Mouse (Mus musculus) kidney, embryonic 16.5 days (tissue): ENCODE data around the gene Papss2. TPM values are rescaled to one million over a fixed set of nuclear protein-coding genes. Genes with fewer than 3 reads are reported as not detected.
"Not testable (repeated sequence)": the region's sequence is repeated elsewhere in the genome, so short reads cannot be mapped to it uniquely, and the experiment has no call there.

ENCODE experiments used
- ATAC-seq: fragments of 200-750 bp; cut with Nextera tagmentation; 2 replicates; pipeline ENCODE4 v1.8.0; 2017; ENCODE audit warnings: moderate TSS enrichment; ENCODE audit not compliant: low FRiP score, low TSS enrichment
- H3K27ac ChIP-seq: fragments of 300-500 bp; sonication (generic); 2 replicates; pipeline ENCODE4 v1.5.1; 2014; ENCODE audit warnings: low read length
- H3K27me3 ChIP-seq: fragments of 300-500 bp; sonication (generic); 2 replicates; pipeline ENCODE4 v1.6.1; 2014; ENCODE audit warnings: low read length, control low read depth, mixed read lengths; ENCODE audit not compliant: insufficient read depth
- H3K36me3 ChIP-seq: fragments of 300-500 bp; sonication (generic); 2 replicates; pipeline ENCODE4 v1.6.1; 2014; ENCODE audit warnings: low read length, control low read depth, mixed read lengths; ENCODE audit not compliant: insufficient read depth
- H3K4me1 ChIP-seq: fragments of 300-500 bp; sonication (generic); 2 replicates; pipeline ENCODE4 v1.6.1; 2014; ENCODE audit warnings: low read length, control low read depth, mixed read lengths; ENCODE audit not compliant: insufficient read depth
- H3K4me2 ChIP-seq: fragments of 300-500 bp; sonication (generic); replicated peaks from 2 replicates; pipeline ENCODE4 v1.6.1; 2014; ENCODE audit warnings: low read depth, low read length
- H3K4me3 ChIP-seq: fragments of 300-500 bp; sonication (generic); 2 replicates; pipeline ENCODE4 v1.5.1; 2014; ENCODE audit warnings: mild to moderate bottlenecking, low read length
- H3K9ac ChIP-seq: fragments of 300-500 bp; sonication (generic); replicated peaks from 2 replicates; pipeline ENCODE4 v1.6.1; 2014; ENCODE audit warnings: low read length
- H3K9me3 ChIP-seq: fragments of 300-500 bp; sonication (generic); 2 replicates; pipeline ENCODE4 v1.6.1; 2016; ENCODE audit warnings: low read length, control low read depth
- WGBS: fragments of 180-500 bp; shearing (Covaris S2); extraction: QIAGEN DNeasy Blood & Tissue Kit; methylation state at CpG from one replicate; pipeline ENCODE4 v1.1.7; 2014; 5-methylcytosine and 5-hydroxymethylcytosine counted together
- polyA plus RNA-seq: library from polyadenylated mRNA; unstranded; fragments of >200 nt; fragmentation: Nextera tagmentation; extraction: Ambion mirVana; gene quantifications from 2 replicates; pipeline ENCODE4 v1.2.1, GENCODE M21; 2015

The Papss2 gene
- polyA plus RNA-seq, 1 experiment from 2014 or later, result 17.0 TPM

DNA sequence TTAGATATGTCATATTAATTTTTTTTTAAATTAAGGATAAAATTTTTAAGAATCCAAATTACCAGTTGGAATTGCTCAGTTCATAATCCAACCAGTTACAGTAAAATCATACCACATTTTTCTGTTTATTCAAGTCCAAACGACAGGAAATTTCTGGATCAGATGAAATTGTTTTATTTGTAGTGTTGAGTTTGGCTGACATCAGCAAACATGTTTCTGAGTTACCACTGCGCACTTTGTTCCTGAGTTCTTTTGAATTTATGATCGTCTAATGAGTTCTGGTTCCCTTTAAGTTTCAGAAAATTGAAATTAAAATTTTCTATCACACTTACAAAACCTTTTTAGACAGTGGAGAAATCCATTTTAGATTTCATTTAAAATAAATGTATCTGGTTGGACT is 50.8 kb downstream of the Papss2 start:
- Histone ChIP-seq H3K9me3 (no peaks in the 10 kb centered on the region), H3K9ac (no peak overlapping the region), H3K4me3 (no peak overlapping the region), H3K27ac (no peak overlapping the region), H3K4me2 (no peak overlapping the region), H3K27me3 (no peaks in the 10 kb centered on the region), H3K36me3 (peaks cover 2% of the 10 kb centered on the region; the same call in 1 of the 2 replicates), H3K4me1 (no peaks in the 10 kb centered on the region)
- ATAC-seq, result no peak
- 83% methylated on average over 3 of the region's 3 CpGs for WGBS

DNA sequence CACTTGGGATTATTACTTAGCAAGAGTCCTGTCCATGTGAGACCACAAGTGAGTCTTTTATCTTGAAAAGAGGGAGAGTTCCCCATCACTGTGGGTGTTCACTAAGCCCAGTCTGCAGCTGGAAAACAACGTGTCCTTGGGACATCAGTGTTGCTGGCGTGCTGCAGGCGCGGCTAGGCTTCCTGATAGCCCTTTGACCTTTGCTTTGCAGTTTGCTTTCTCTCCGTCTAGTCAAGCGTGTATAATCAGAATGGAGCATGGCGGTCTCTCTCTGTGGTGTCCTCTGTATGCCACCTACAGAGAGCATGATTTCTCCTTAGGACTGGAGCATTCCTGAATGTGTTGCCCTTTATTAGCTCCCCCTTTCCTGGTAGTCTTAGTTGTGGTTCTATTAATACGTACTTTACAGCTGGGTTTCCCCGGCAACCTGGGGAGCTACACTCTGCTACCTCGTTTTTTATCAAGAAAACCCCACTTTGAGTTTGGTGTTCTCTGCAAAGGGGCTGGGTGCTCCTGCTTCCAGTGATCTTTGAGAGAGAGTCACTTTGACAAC is 52.5 kb downstream of the Papss2 start:
- ATAC-seq, result no peak
- H3K9me3 ChIP-seq, result no peaks in the 10 kb centered on the region
- H3K4me2 ChIP-seq, result no peak overlapping the region
- no peaks in the 10 kb centered on the region for H3K27me3 ChIP-seq
- WGBS, result 67% methylated on average over 10 of the region's 10 CpGs
- no peak overlapping the region for H3K9ac ChIP-seq
- H3K27ac ChIP-seq, result no peak overlapping the region
- H3K4me3 ChIP-seq, result no peak overlapping the region
- peaks cover 2% of the 10 kb centered on the region; the same call in 1 of the 2 replicates for H3K36me3 ChIP-seq
- no peaks in the 10 kb centered on the region for H3K4me1 ChIP-seq

DNA sequence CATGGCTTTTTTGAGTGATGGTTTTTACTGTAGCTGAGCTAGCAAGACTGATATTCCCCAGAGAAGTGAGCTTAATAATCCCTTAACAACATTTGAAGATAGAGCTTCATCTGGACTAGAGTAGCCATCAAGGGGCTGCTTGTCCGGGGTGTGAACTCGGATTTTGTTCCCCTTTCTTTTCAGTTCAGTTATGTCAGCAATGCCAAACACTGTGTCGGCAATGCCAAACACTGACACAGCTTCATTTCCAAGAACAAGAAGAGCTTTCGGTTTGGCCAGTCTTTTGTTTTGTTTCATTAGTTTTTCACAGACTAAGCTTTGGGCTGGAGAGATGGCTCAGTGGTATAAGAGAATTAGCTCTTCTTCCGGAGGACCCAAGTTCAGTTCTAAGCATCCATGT is 55.5 kb downstream of the Papss2 start:
- 84% methylated on average over 5 of the region's 5 CpGs for WGBS
- ATAC-seq, result no peak
- no peak overlapping the region for H3K4me3 ChIP-seq

DNA sequence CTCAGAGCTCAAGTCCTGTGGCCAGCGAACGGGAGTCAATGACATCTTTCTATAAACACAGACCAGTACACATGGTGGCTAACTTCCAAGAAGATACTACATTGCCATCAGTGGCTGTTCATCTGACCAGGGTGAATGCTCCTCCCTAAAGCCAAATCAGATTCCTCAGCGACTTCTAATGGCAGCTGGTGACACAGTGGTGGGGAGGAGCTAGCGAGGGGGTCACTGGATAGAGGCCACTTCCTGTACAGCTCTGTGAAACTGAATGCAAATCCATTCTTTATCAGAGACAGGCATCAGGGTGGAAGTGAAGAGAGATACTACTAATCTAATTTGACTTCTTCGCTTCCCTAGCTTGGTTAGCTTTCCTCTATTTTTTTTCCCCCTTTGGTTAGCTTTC is 57.5 kb downstream of the Papss2 start:
- no peak overlapping the region for H3K27ac ChIP-seq
- H3K9ac ChIP-seq, result no peak overlapping the region
- WGBS, result 75% methylated on average over 5 of the region's 5 CpGs
- no peaks in the 10 kb centered on the region for H3K4me1 ChIP-seq
- H3K27me3 ChIP-seq, result no peaks in the 10 kb centered on the region
- no peak overlapping the region for H3K4me2 ChIP-seq
- no peak for ATAC-seq
- H3K36me3 ChIP-seq, result no peaks in the 10 kb centered on the region
- H3K4me3 ChIP-seq, result no peak overlapping the region
- no peaks in the 10 kb centered on the region for H3K9me3 ChIP-seq

More for the DNA sequence above, 55.5 kb downstream of the Papss2 start:
- no peaks in the 10 kb centered on the region for H3K36me3 ChIP-seq
- no peak overlapping the region for H3K4me2 ChIP-seq
- no peaks in the 10 kb centered on the region for H3K4me1 ChIP-seq
- no peaks in the 10 kb centered on the region for H3K9me3 ChIP-seq
- H3K9ac ChIP-seq, result no peak overlapping the region
- H3K27me3 ChIP-seq, result no peaks in the 10 kb centered on the region
- H3K27ac ChIP-seq, result no peak overlapping the region

DNA sequence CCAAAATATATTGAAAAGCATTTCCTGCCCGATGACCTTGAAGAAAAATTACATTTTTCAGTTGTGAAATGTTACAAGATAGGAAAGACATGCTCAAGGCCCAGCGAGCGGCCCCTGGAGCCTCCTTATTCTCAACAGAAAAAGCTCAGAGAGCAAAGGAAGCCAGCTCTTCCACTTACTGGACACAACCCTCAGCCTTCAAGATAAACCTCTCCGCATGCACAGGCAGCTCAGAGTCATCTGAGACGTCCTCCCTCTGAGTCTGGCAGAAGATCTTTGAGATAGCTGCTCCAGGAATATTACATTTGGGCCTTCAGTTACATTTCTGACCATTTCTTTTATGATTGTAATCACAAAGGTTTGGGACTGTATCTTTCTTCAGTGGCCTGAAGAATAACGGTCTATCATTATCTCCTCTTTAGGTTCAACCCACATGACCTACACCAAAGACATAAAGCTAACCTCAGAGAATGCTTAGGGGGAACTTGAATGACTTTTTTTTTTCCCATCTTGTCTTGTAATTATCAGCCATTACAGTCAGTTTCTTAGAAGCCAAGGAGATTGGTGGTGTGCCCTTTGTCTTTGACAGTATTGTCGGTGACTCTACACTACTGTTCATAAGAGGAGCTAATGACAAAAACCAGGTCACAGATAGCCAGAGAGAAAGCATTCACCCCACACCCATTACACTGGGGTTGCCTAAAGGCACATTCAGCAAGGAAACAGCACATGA is 58.2 kb downstream of the Papss2 start:
- no peak overlapping the region for H3K9ac ChIP-seq
- H3K4me3 ChIP-seq, result no peak overlapping the region
- no peaks in the 10 kb centered on the region for H3K9me3 ChIP-seq
- H3K4me1 ChIP-seq, result no peaks in the 10 kb centered on the region
- no peak overlapping the region for H3K27ac ChIP-seq
- no peaks in the 10 kb centered on the region for H3K27me3 ChIP-seq
- 84% methylated on average over 7 of the region's 7 CpGs for WGBS
- no peak overlapping the region for H3K4me2 ChIP-seq
- ATAC-seq, result no peak
- no peaks in the 10 kb centered on the region for H3K36me3 ChIP-seq

DNA sequence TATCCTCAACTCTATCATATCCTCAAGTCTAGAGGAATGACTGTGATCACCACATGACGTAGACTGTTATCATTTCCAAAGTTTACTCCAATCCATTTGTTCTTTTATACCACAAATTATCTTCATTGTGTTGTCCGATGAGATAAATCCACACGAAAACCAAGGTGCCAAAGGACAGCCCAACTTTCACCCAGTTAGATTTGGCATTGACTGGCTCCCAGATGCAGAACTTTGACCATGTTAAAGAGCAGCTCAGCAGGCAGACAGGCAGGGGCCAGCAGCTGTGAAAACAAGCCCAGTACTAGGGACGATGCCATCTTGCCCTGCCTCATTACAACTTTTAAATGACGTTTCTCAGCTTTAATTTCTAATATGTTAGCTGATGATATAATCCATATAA is 63.8 kb downstream of the Papss2 start:
- 70% methylated on average over 5 of the region's 5 CpGs for WGBS
- no peak for ATAC-seq

DNA sequence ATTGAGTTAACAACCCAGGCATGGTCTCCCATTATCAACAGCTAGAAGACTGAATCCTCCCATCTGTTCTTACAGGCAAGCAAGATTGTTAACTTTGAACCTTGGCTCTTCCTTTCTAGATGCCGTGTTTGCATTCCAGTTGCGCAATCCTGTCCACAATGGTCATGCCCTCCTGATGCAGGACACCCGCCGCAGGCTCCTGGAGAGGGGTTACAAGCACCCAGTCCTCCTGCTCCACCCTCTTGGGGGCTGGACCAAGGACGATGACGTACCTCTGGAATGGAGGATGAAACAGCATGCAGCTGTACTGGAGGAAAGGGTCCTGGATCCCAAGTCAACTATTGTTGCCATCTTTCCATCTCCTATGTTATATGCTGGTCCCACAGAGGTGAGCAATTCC is 67.3 kb downstream of the Papss2 start:
- Histone ChIP-seq H3K4me1 (no peaks in the 10 kb centered on the region), H3K27me3 (no peaks in the 10 kb centered on the region), H3K4me3 (no peak overlapping the region), H3K9ac (no peak overlapping the region), H3K9me3 (no peaks in the 10 kb centered on the region), H3K36me3 (peaks cover 3% of the 10 kb centered on the region; the same call in 1 of the 2 replicates), H3K27ac (no peak overlapping the region), H3K4me2 (no peak overlapping the region)
- WGBS, result 88% methylated on average over 6 of the region's 6 CpGs
- no peak for ATAC-seq

More for the DNA sequence above, 63.8 kb downstream of the Papss2 start:
- H3K9ac ChIP-seq, result no peak overlapping the region
- no peak overlapping the region for H3K4me3 ChIP-seq
- H3K4me1 ChIP-seq, result no peaks in the 10 kb centered on the region
- no peak overlapping the region for H3K27ac ChIP-seq
- no peaks in the 10 kb centered on the region for H3K9me3 ChIP-seq
- peaks cover 3% of the 10 kb centered on the region; the same call in 1 of the 2 replicates for H3K36me3 ChIP-seq
- H3K27me3 ChIP-seq, result no peaks in the 10 kb centered on the region
- H3K4me2 ChIP-seq, result no peak overlapping the region

DNA sequence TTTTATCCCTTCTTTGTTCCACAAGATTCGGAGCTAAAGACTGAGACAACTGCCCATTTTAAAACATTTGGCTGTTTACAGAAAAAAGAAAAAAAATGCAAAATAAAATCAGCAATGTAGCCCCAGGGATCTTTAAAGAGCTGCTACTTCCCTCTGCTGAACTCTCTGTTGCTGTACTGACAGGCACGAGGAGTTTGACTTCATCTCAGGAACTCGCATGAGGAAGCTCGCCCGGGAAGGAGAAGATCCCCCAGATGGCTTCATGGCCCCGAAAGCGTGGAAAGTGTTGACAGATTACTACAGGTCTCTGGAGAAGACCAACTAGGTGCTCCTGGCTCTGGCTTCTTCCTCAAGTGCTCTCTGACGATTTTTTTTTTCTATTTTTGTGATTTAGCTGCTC is 69.7 kb downstream of the Papss2 start:
- no peaks in the 10 kb centered on the region for H3K4me1 ChIP-seq
- WGBS, result 89% methylated on average over 8 of the region's 8 CpGs
- no peak for ATAC-seq

DNA sequence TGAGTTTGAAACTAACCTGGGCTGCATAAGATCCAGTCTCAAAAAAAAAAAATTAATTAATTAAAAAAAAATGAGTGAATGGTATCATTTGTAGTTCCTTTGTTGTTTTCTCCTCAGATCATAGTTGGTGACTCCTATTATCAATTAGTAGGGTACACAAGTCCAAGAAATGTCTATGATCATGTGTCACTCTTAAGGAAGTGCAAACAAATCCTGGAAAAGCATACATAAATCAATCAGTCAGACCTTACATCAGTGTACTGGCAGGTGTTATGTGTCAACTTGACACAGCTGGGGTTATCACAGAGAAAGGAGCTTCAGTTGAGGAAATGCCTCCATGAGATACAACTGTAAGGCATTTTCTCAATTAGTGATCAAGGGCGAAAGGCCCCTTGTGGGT is 72.2 kb downstream of the Papss2 start:
- not testable (repeated sequence) for H3K27ac ChIP-seq, H3K9ac ChIP-seq, H3K27me3 ChIP-seq, ATAC-seq, H3K4me2 ChIP-seq, H3K4me1 ChIP-seq, H3K4me3 ChIP-seq, H3K9me3 ChIP-seq
- WGBS, result 95% methylated on average over 1 of the region's 1 CpGs
- peaks cover 13% of the 10 kb centered on the region for H3K36me3 ChIP-seq

More for the DNA sequence above, 69.7 kb downstream of the Papss2 start:
- no peaks in the 10 kb centered on the region for H3K9me3 ChIP-seq
- no peaks in the 10 kb centered on the region for H3K27me3 ChIP-seq
- no peak overlapping the region for H3K27ac ChIP-seq
- no peak overlapping the region for H3K4me2 ChIP-seq
- peaks cover 3% of the 10 kb centered on the region; the same call in 1 of the 2 replicates for H3K36me3 ChIP-seq
- H3K9ac ChIP-seq, result no peak overlapping the region
- H3K4me3 ChIP-seq, result no peak overlapping the region

DNA sequence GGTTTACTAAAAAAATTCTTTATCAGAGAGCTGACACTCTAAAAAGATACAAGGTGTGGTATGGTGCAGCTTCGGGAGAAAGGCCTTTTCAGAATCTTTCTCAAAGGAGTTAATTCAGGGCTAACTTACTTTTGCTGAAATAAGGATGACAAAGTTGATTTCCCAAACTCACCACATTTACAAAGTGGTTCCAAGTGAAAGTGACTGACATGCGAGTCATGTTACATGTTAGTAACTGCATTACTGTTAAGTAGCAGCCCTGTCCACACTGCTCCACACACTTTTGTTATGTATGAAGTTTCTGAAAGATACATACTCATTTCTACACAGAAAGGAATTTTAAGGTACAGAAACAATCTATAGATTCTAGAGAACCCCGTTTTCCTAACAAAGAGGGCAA is 80.2 kb downstream of the Papss2 start:
- no peak for ATAC-seq
- no peak overlapping the region for H3K4me2 ChIP-seq
- H3K27ac ChIP-seq, result no peak overlapping the region
- 94% methylated on average over 3 of the region's 3 CpGs for WGBS
- no peaks in the 10 kb centered on the region for H3K9me3 ChIP-seq
- H3K27me3 ChIP-seq, result no peaks in the 10 kb centered on the region
- no peak overlapping the region for H3K4me3 ChIP-seq
- peaks cover 26% of the 10 kb centered on the region; the same call in 1 of the 2 replicates for H3K36me3 ChIP-seq
- H3K4me1 ChIP-seq, result no peaks in the 10 kb centered on the region
- H3K9ac ChIP-seq, result no peak overlapping the region
